Mouse (Mus musculus): Measurements from ENCODE around the gene Elmod3.

Elmod3 gene

DNA sequence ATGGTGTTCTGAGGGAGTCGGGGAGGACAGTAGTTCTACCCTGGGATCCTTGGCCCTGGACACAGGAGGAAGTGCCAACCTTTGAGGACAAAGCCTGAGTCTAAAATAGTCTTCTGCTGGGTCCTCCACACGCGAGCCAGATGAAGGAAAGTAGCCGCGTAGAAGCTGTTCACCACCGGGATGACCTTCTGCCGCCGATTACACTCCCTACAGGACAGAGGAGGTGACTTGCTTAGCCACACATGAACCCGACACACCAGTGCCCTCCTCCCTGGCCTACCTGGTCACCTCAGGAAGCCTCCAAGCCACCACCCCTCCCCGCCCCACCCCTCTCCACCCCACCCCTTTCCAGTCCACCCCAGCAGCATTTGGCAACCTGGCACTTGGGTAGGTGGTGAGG, 29.5 kb downstream of the Elmod3 start:
- DNase-seq (ENCODE audit: low spot score): no peak

DNA sequence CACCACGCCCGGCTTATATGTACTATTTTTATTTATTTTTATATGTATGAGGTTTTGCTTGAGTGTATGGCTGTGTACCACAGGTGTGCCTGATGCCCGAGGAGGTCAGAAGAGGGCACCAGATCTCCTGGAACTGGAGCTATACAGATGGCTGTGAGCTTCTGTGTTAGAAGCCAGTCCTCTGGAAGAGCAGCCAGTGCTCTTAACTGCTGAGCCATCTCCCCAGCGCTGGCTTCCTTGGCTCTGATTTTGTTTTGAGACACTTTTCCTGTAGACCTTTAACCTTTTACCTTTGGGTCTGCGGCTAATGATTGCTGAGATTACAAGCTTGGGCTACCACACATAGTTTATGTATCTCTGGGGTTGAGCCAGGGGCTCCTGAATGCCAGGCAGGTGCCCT, 30.7 kb downstream of the Elmod3 start:
- no peak for DNase-seq (ENCODE audit: low spot score)

DNA sequence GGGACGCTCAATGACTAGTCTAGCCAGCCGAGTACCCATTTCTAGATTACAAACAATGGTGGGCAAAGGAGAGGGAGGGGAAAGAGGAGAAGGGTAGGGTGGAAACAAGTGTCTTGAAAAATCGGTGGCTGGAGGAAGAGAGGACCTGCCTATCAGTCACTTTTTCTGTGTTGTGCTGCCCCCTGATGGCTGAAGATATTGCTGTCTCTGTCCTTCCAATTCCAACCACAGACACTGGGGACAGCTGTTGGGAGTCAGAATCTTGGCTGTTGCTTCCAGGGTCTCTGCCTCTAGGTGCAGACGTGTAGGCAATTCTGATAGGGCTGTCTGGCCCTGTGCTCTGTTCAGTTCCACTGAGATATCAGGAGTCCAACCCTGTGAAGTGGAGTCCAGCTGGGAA, 32.2 kb downstream of the Elmod3 start:
- DNase-seq (ENCODE audit: low spot score): peak; percentile 91

DNA sequence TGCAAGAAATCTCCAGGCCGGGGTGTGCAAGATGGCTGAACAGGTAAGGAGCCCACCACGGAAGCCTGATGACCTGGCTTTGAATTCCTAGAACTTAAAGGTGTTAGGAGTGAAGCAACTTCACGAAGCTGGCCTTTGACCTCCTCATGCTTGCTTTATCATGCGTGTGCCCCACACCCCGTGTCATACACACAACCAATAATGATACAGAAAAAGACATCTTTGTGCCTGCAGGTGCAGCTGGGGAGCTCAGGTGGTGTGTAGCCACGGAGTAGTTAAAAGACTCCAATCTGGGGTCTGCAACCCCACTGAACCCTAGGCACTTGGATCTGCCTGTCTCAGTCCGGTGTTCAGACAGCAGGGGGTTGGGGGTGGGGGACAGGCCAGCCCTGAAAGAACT, 32.7 kb downstream of the Elmod3 start:
- DNase-seq (ENCODE audit: low spot score): no peak

- no peak for DNase-seq (ENCODE audit: low spot score)
These were observed 35.3 kb downstream of the Elmod3 start for GRCm38 (mm10) chr6:72562894-72563293.

DNA sequence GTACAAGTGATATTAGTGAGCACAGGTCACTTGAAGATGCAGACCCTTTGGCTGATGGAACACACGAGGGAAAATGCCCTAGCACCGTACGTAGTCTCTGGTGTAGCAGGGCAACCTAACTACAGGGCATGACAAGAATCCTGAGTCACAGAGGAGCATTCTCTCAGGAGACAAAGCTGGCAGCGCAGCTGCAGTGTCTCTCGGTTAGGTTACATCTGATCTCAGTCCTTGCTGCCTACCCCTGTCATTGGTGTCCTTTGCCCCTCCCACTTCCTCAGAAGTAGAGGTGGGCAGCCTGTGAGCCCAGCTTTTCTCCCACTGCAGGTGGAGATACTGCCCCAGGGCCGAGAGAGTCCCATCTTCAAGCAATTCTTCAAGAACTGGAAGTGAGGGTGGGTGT, 35.7 kb downstream of the Elmod3 start:
- DNase-seq (ENCODE audit: low spot score): no peak

DNA sequence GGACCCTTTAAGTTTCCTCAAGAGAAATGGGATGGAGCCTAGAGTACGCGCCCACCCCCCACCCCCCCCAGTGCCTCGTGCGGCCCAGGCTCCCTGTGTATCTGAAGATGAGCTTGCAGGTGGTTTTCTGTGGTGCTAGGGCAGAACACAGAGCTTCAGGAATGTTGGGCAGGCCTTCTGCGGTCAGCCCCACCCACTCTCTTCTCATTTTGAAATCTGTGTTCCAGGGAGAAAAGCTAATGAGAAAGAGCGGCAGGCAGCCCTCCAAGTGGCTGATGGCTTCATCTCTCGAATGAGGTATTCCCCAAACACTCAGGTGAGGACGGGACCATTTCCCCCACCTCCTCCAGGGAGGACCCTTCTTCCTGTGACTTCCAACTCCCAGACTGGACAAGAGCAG, 37.4 kb downstream of the Elmod3 start:
- DNase-seq (ENCODE audit: low spot score): no peak

DNA sequence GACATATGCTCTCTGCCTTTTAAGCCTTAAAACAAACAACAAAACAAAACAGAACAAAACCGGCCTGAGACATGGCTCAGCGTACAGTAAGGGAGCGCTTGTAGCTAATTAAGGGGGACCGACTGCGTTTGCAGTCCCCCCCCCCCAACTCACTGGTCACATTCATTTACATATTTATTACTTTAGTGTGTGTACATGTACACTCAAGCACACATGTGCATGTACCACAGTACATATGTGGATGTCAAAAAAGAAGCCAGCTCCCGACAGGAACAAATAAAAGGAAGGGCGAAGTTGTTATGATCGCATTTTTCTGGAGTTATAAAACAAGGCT, 45.2 kb downstream of the Elmod3 start:
- DNase-seq (ENCODE audit: low spot score): no peak

- peak; percentile 76 for DNase-seq (ENCODE audit: low spot score)
These were observed 45.8 kb downstream of the Elmod3 start for GRCm38 (mm10) chr6:72552171-72553078.

DNA sequence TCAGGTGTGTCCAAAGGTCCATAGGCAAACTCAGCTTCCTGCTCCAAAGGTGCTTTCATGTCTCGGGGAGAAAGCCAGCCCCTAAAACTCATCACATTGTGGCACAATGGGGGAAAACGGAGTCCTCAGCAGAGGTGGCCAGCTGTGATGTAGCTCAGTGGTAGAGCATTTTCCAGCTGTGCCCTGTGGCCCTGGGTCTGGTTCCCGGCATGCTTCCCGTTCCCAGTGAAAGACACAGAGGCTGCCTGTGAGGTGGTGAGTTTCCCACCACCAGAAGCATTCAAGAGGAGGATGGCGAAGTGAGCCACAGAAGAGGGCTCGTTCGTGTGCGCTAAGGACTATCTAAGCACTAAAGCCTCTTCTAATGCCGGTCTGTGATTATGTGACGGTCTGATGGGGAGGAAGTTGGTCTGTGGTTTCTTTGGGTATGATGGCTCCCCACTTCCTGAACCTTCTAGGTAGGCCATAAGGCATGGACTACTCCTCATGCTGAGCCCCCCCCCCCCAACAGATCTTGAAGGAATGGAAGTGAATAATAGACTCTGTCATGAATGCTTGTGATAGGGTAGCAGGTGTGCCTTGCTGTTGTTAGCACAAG, 47.6 kb downstream of the Elmod3 start:
- DNase-seq (ENCODE audit: low spot score): no peak

- DNase-seq (ENCODE audit: low spot score): no peak
These were observed 48.2 kb downstream of the Elmod3 start for GRCm38 (mm10) chr6:72550025-72550424.

- peak; percentile 86 for DNase-seq (ENCODE audit: low spot score)
These were observed 49.1 kb downstream of the Elmod3 start for GRCm38 (mm10) chr6:72549041-72549580.

- DNase-seq (ENCODE audit: low spot score): no peak
These were observed 50.4 kb downstream of the Elmod3 start for GRCm38 (mm10) chr6:72547862-72548261.

DNA sequence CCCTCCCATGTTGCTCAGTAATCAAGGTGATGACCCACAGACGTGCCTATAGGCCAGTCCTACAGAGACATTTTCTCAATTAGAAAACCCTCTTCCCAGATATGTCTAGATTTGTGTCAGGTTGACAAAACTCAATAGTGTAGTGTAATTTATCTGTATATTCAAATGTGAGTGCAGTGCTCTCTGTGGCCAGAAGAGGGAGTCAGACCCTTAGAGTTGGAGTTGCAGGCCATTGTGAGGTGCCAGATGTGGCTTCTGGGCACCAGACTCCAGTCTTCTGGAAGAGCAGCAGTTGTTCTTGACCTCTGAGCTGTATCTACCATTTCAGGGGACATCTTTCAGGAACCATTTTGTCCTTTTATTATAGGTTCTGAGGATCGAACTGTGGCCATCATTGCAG, 51.1 kb downstream of the Elmod3 start:
- DNase-seq (ENCODE audit: low spot score): no peak

DNA sequence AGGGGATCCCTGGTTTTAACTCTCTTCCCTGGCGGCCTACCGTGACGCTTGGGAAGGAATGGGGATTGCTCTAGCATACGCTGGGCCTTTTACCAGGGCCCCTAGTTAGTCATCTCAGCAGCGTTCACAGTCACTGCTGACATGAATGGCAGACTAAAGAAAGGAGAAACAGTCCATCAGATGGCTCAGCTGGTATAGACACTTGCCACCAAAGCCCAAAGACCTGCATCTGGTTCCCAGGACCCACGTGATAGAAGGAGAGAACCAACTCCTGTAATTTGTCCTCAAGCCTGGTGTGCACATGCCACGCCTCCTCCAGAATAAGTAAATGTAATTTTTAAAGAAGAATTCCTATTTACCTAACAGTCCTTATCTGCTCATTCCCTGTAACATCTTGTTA, 52.8 kb downstream of the Elmod3 start:
- DNase-seq (ENCODE audit: low spot score): no peak

DNA sequence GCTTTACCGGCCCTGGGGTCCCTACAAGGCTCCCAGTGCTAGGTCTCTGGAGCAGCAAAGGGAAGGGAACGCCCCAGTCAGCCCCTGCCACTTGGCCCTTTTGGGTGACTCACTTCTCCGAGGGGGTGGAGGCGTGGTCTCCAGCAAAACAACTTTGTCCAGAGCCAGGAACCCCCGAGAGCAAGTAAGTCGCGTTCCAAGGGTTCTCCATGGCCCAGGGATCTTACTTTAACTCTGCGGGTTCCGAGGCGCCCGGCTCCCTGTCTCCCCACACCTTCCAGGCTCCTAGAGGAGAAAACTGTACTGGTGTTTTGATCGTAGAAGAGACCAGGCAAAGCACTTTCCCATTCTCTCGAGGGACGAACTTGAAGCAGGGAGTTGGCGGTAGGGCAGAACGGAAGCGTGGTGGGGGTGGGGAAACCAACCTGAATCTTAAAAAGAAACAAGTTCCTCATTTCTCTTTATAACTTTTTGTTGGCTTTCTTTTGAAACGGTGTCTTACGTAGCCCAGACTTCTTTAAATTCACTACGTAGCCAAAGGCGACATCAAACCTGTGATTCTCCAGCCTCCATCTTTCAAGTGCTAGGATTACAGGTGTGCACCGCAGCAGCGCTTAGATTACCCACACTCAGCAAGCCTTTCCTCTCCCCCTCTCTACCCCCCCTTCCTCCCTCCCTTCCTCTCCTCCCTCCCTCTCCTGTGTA, 53.8 kb downstream of the Elmod3 start, which contains the start of gene Capg:
Gene Capg, plus strand, starts transcription at position 109 of the 705 bp plus-strand sequence.
- DNase-seq (ENCODE audit: low spot score): peak; percentile 84

DNA sequence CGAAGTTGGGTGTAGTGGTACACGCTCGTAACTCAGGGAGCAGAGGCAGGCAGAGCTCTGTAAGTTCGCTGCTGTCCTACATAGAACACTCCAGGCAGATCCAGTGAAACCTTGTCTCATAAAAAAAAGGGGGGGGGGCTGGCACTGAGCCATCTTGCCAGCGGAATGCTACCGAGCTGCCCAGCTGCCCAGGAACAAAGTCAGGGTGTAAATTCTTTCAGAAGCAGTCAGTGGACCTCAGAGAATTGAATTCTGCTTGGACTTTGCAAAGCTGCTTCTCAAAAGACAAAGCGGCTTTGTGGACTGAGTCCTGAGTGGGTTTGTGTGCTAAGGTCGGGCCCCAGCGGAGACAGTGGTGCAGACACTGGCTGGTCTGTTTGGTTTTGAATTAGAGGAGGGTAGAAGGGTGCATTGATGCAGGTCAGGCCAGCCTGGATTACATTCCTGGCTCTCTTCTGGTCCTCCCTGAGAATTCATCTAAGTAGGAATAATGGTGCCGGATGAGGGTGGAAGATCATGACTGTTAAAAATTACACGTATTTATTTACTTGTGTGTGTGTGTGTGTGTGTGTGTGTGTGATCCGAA, 54.9 kb downstream of the Elmod3 start:
- no peak for DNase-seq (ENCODE audit: low spot score)

DNA sequence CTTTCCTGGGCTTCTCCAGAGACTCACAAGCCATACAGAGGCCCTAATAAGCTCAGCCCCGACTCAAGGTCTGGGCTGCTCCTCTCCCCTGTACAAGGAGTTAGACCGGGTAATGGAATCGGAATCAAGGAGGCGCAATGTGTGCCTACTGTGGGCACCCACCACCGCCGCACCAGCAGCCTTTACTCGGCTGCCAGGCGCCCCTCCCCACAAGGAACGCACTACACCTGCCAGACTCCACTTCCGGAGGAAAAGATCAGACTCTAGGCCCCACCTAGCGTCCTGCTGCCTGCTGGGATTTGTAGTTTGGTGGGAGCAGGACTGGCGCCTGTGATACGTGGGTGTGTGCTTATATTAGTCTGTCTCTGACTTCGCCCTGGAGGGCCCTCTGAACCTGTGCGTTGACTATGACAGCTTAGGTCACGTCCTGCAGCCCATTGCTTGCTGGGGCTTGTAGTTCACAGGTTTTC, 59.6 kb downstream of the Elmod3 start:
- peak; percentile 90 for DNase-seq (ENCODE audit: low spot score)

- DNase-seq (ENCODE audit: low spot score): no peak
These were observed 60.2 kb downstream of the Elmod3 start for GRCm38 (mm10) chr6:72537998-72538500.

DNA sequence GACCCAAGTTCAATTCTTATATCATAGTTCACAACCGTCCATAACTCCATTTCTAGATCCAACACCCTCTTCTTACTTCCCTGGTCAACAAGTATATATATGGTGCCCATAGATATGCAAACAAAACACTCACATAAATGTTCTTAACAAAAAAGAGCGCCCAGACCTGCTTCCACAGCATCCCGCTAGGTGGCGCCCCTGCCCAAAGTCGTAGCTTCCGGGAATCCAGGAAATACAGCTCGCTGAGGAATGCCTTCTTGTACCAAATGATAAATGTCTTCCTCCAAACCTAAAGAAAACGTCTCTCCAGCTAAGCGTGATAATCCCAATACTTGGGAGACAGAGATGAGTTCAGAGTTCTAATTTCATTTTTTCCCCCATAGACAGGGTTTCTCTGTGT, 63.0 kb downstream of the Elmod3 start:
- peak; percentile 87 for DNase-seq (ENCODE audit: low spot score)

GRCm38 (mm10) chr6:72534035-72534809, 64.0 kb downstream of the Elmod3 start:
- DNase-seq (ENCODE audit: low spot score): peak; percentile 49
